Mouse (Mus musculus): ENCODE measurements around the gene Gapdh.
"Not testable (repeated sequence)": the region's sequence is repeated elsewhere in the genome, so short reads cannot be mapped to it uniquely, and the experiment has no call there.

Gene Gapdh

GRCm38 (mm10) chr6:125166861-125167650, 789 bp upstream of the Gapdh start:
- DNase-seq: no peak

GRCm38 (mm10) chr6:125165328-125165891, 857 bp downstream of the Gapdh start:
- DNase-seq: peak; percentile 99

- no peak for DNase-seq
Observed at GRCm38 (mm10) chr6:125164672-125165327, 1.5 kb downstream of the Gapdh start.

GRCm38 (mm10) chr6:125163801-125164657, 2.2 kb downstream of the Gapdh start:
- DNase-seq: no peak

- not testable (repeated sequence) for DNase-seq
Observed at GRCm38 (mm10) chr6:125162615-125163305, 3.5 kb downstream of the Gapdh start.

- DNase-seq: not testable (repeated sequence)
Observed at GRCm38 (mm10) chr6:125161971-125162370, 4.3 kb downstream of the Gapdh start.

GRCm38 (mm10) chr6:125160854-125161760, 5.2 kb downstream of the Gapdh start:
- no peak for DNase-seq

- no peak for DNase-seq
Observed at GRCm38 (mm10) chr6:125160558-125160853, 5.8 kb downstream of the Gapdh start.

- DNase-seq: no peak
Observed at GRCm38 (mm10) chr6:125159773-125160557, 6.3 kb downstream of the Gapdh start.

- no peak for DNase-seq
Observed at GRCm38 (mm10) chr6:125158944-125159492, 7.2 kb downstream of the Gapdh start.

GRCm38 (mm10) chr6:125156903-125157614, 9.2 kb downstream of the Gapdh start:
- DNase-seq: no peak

GRCm38 (mm10) chr6:125156491-125156890, 9.8 kb downstream of the Gapdh start:
- no peak for DNase-seq

- no peak for DNase-seq
Observed at GRCm38 (mm10) chr6:125155262-125155661, 11.0 kb downstream of the Gapdh start.

- DNase-seq: no peak
Observed at GRCm38 (mm10) chr6:125154550-125154949, 11.7 kb downstream of the Gapdh start.

- no peak for DNase-seq
Observed at GRCm38 (mm10) chr6:125153682-125154081, 12.6 kb downstream of the Gapdh start.

- no peak for DNase-seq
Observed at GRCm38 (mm10) chr6:125153018-125153389, 13.3 kb downstream of the Gapdh start.

GRCm38 (mm10) chr6:125152212-125153017, 13.9 kb downstream of the Gapdh start:
- DNase-seq: peak; percentile 83

- DNase-seq: no peak
Observed at GRCm38 (mm10) chr6:125149569-125149950, 16.7 kb downstream of the Gapdh start.

All from layer of hippocampus, adult 9-11 months (tissue).